Mouse (Mus musculus): ENCODE data around the gene Ptpn7. TPM values are rescaled to one million over a fixed set of nuclear protein-coding genes. Genes with fewer than 3 reads are reported as not detected.

Ptpn7 gene
- total and polyA plus RNA-seq, 3 experiments = 202 to 215 TPM; not detected in 1

DNA sequence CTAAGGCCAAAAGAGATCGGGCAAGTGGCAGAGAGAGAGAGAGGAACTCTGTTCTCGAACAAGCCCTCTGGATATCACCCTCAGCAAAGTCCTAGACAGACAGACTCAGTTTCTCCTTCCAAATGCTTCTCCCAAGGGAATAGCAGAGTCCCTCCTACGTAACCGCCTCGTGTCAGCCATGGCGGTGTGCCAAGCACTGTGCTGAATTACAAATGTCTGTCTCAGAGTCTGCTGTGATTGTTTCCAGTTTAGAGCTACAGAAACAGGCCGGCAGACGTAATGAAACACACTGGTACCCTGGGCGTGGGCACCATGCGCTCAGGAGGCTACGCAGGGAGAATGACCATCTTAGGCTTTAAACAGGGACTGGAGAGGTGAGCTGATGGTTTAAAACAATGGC lies 36.2 kb upstream of the Ptpn7 start:
- Histone ChIP-seq H3K36me3 (ENCODE audit: control insufficient read depth in 1 of 2, insufficient read depth in 2 of 2, low read length in 2 of 2) (no peaks in the 10 kb centered on the region), H3K9me3 (replicated peaks; ENCODE audit: insufficient read depth, low read length) (no peaks in the 10 kb centered on the region), H3K27me3 (ENCODE audit: control insufficient read depth in 1 of 2, insufficient read depth in 2 of 2, low read length in 2 of 2) (no peaks in the 10 kb centered on the region; a peak in 1 of 4 replicates), H3K4me3 (ENCODE audit: control insufficient read depth in 1 of 2, insufficient read depth in 1 of 2, low read depth in 2 of 2, low read length in 2 of 2) (no peak overlapping the region), H3K9ac (ENCODE audit: control insufficient read depth, low read depth, low read length, poor library complexity, severe bottlenecking) (no peak overlapping the region), H3K4me1 (ENCODE audit: control insufficient read depth in 1 of 2, insufficient read depth in 2 of 2, low read length in 2 of 2) (peaks cover 0 to 8% of the 10 kb centered on the region in 2 experiments; a peak in 2 of 4 replicates), H3K79me2 (ENCODE audit: control insufficient read depth, insufficient read depth, low read length, poor library complexity) (no peaks in the 10 kb centered on the region), H3K27ac (ENCODE audit: control insufficient read depth, low read depth, low read length) (no peak overlapping the region)
- TF ChIP-seq ZNF384 (IDR thresholded peaks at IDR 0.05; ENCODE audit: low read depth, low read length) = no peak
- no peak for TF ChIP-seq ZC3H11A (IDR thresholded peaks at IDR 0.05; ENCODE audit: low read depth, low read length)
- TF ChIP-seq JUND (IDR thresholded peaks at IDR 0.05; ENCODE audit: low read depth, low read length) = no peak
- TF ChIP-seq ELF1 (IDR thresholded peaks at IDR 0.05; ENCODE audit: low read depth, low read length) = no peak
- no peak for TF ChIP-seq MAZ (IDR thresholded peaks at IDR 0.05; ENCODE audit: low read depth, low read length)
- TF ChIP-seq POLR2A (IDR thresholded peaks at IDR 0.05; ENCODE audit: control insufficient read depth in 1 of 2, insufficient read depth in 1 of 2, low read depth in 1 of 2, low read length in 2 of 2, poor library complexity in 1 of 2) = no peak
- TF ChIP-seq GABPA (IDR thresholded peaks at IDR 0.05; ENCODE audit: low read depth, low read length) = no peak
- TF ChIP-seq MAFK (IDR thresholded peaks at IDR 0.05; ENCODE audit: borderline replicate concordance, low read depth, low read length) = no peak
- no peak for TF ChIP-seq RCOR1 (IDR thresholded peaks at IDR 0.05; ENCODE audit: low read depth, low read length)
- no peak for TF ChIP-seq NELFE (IDR thresholded peaks at IDR 0.05; ENCODE audit: low read depth, low read length)
- no peak for TF ChIP-seq UBTF (IDR thresholded peaks at IDR 0.05; ENCODE audit: borderline replicate concordance, insufficient read depth, low read depth, low read length)
- TF ChIP-seq CTCF (IDR thresholded peaks at IDR 0.05 in 2 of 3, conservative IDR thresholded peaks at IDR 0.05 in 1 of 3; ENCODE audit: control insufficient read depth in 1 of 3, insufficient read depth in 1 of 3, low read depth in 2 of 3, low read length in 3 of 3, poor library complexity in 1 of 3, severe bottlenecking in 1 of 3) = no peak
- no peak for DNase-seq (ENCODE audit: low read depth, low spot score)

- Histone ChIP-seq H3K4me3 (ENCODE audit: control insufficient read depth in 1 of 2, insufficient read depth in 1 of 2, low read depth in 2 of 2, low read length in 2 of 2) (no peak overlapping the region), H3K9me3 (replicated peaks; ENCODE audit: insufficient read depth, low read length) (no peaks in the 10 kb centered on the region), H3K27me3 (ENCODE audit: control insufficient read depth in 1 of 2, insufficient read depth in 2 of 2, low read length in 2 of 2) (no peaks in the 10 kb centered on the region; a peak in 1 of 4 replicates), H3K9ac (ENCODE audit: control insufficient read depth, low read depth, low read length, poor library complexity, severe bottlenecking) (no peak overlapping the region), H3K4me1 (ENCODE audit: control insufficient read depth in 1 of 2, insufficient read depth in 2 of 2, low read length in 2 of 2) (peaks cover 0 to 8% of the 10 kb centered on the region in 2 experiments; a peak in 2 of 4 replicates), H3K36me3 (ENCODE audit: control insufficient read depth in 1 of 2, insufficient read depth in 2 of 2, low read length in 2 of 2) (no peaks in the 10 kb centered on the region), H3K79me2 (ENCODE audit: control insufficient read depth, insufficient read depth, low read length, poor library complexity) (no peaks in the 10 kb centered on the region), H3K27ac (ENCODE audit: control insufficient read depth, low read depth, low read length) (no peak overlapping the region)
- TF ChIP-seq ZC3H11A (IDR thresholded peaks at IDR 0.05; ENCODE audit: low read depth, low read length) (no peak), ZKSCAN1 (IDR thresholded peaks at IDR 0.05; ENCODE audit: low read depth, low read length) (peak; percentile 83)
- DNase-seq (ENCODE audit: low read depth, low spot score) = no peak
Observed at GRCm38 (mm10) chr1:135097441-135097840, 35.1 kb upstream of the Ptpn7 start.

- H3K27me3 ChIP-seq (ENCODE audit: control insufficient read depth in 1 of 2, insufficient read depth in 2 of 2, low read length in 2 of 2) = no peaks in the 10 kb centered on the region; a peak in 1 of 4 replicates
- DNase-seq (ENCODE audit: low read depth, low spot score) = no peak
- H3K9ac ChIP-seq (ENCODE audit: control insufficient read depth, low read depth, low read length, poor library complexity, severe bottlenecking) = no peak overlapping the region
- H3K9me3 ChIP-seq (replicated peaks; ENCODE audit: insufficient read depth, low read length) = no peaks in the 10 kb centered on the region
- TF ChIP-seq NRF1 (IDR thresholded peaks at IDR 0.05; ENCODE audit: insufficient read depth, low read depth, low read length, poor library complexity, severe bottlenecking) (no peak), MYB (IDR thresholded peaks at IDR 0.05; ENCODE audit: low read depth, low read length) (no peak), MAZ (IDR thresholded peaks at IDR 0.05; ENCODE audit: low read depth, low read length) (no peak), TCF12 (IDR thresholded peaks at IDR 0.05; ENCODE audit: low read depth, low read length) (no peak), ZC3H11A (IDR thresholded peaks at IDR 0.05; ENCODE audit: low read depth, low read length) (no peak), HCFC1 (IDR thresholded peaks at IDR 0.05; ENCODE audit: low read depth, low read length) (no peak), RCOR1 (IDR thresholded peaks at IDR 0.05; ENCODE audit: low read depth, low read length) (no peak), SMC3 (IDR thresholded peaks at IDR 0.05; ENCODE audit: low read depth, low read length) (no peak), ZMIZ1 (IDR thresholded peaks at IDR 0.05; ENCODE audit: low read depth, low read length) (no peak), CTCF (IDR thresholded peaks at IDR 0.05 in 2 of 3, conservative IDR thresholded peaks at IDR 0.05 in 1 of 3; ENCODE audit: control insufficient read depth in 1 of 3, insufficient read depth in 1 of 3, low read depth in 2 of 3, low read length in 3 of 3, poor library complexity in 1 of 3, severe bottlenecking in 1 of 3) (no peak)
- peaks cover 0 to 8% of the 10 kb centered on the region in 2 experiments; a peak in 2 of 4 replicates for H3K4me1 ChIP-seq (ENCODE audit: control insufficient read depth in 1 of 2, insufficient read depth in 2 of 2, low read length in 2 of 2)
- H3K4me3 ChIP-seq (ENCODE audit: control insufficient read depth in 1 of 2, insufficient read depth in 1 of 2, low read depth in 2 of 2, low read length in 2 of 2) = no peak overlapping the region
- H3K27ac ChIP-seq (ENCODE audit: control insufficient read depth, low read depth, low read length) = no peak overlapping the region
- H3K79me2 ChIP-seq (ENCODE audit: control insufficient read depth, insufficient read depth, low read length, poor library complexity) = no peaks in the 10 kb centered on the region
- no peaks in the 10 kb centered on the region for H3K36me3 ChIP-seq (ENCODE audit: control insufficient read depth in 1 of 2, insufficient read depth in 2 of 2, low read length in 2 of 2)
Observed at GRCm38 (mm10) chr1:135098441-135098840, 34.1 kb upstream of the Ptpn7 start.
